Mouse (Mus musculus) brain, embryonic 14.5 days (tissue): ENCODE measurements around the gene Cenpu.

Experiments used
- CTCF ChIP-seq: fragments of 200-500 bp; IDR thresholded peaks from 2 replicates; pipeline ENCODE4 v1.5.1; 2012; ENCODE audit warnings: inconsistent platforms, mild to moderate bottlenecking, moderate library complexity, borderline replicate concordance; ENCODE audit not compliant: insufficient read depth, insufficient read length; ENCODE audit errors: extremely low read depth
- POLR2A ChIP-seq: fragments of 200-500 bp; IDR thresholded peaks from 2 replicates; pipeline ENCODE4 v1.6.1; 2012; ENCODE audit warnings: mild to moderate bottlenecking, inconsistent platforms, borderline replicate concordance; ENCODE audit not compliant: poor library complexity, insufficient read depth, insufficient read length, severe bottlenecking; ENCODE audit errors: extremely low read depth

- TF ChIP-seq CTCF (no peak), POLR2A (no peak)
These were observed 27.0 kb downstream of the Cenpu start for GRCm38 (mm10) chr8:46578794-46579193.
